In genomic region chr11:120642939-120643600, GRCm38 (mm10) we compare ENCODE assay signal across 8 mouse cellular contexts. TPM values are rescaled to one million over a fixed set of nuclear protein-coding genes. Genes with fewer than 3 reads are reported as not detected.
DNase-seq lines count a peak whose midpoint lies in the region; ATAC-seq lines count a peak whose summit lies in the region.

No protein-coding gene starts in this region.

- DNase-seq in lung, postnatal 36 days, result no peak
- peak; percentile 43 for DNase-seq in embryonic facial prominence, embryonic 11.5 days (ENCODE audit: low spot score)
- no peak for DNase-seq in midbrain, embryonic 11.5 days (ENCODE audit: low spot score, missing footprints)
- DNase-seq in ovary, postnatal 14 days (ENCODE audit: low spot score), result no peak
- DNase-seq in right cerebral cortex, adult 18-20 months, result no peak
- no peak for DNase-seq in gastrocnemius, postnatal 14 days

- H3K4me1 ChIP-seq in lung, embryonic 15.5 days, result peaks cover 21% of the 10 kb centered on the region
- peaks cover 3% of the 10 kb centered on the region; the same call in 1 of the 2 replicates for H3K4me1 ChIP-seq in embryonic facial prominence, embryonic 11.5 days (ENCODE audit: control insufficient read depth, insufficient read depth, low read length)
- peaks cover 22% of the 10 kb centered on the region for H3K4me1 ChIP-seq in hindbrain, embryonic 13.5 days (replicated peaks)
- H3K4me1 ChIP-seq in midbrain, embryonic 11.5 days (ENCODE audit: control insufficient read depth, insufficient read depth, low read length), result peaks cover 6% of the 10 kb centered on the region

- intact Hi-C loops in gastrocnemius, postnatal 14 days (cut with DNase I; ENCODE audit: low total_unique reads), result no loop called here

- H3K4me3 ChIP-seq in lung, embryonic 15.5 days, result peak overlapping the region; percentile 55
- peak overlapping the region; percentile 33 for H3K4me3 ChIP-seq in embryonic facial prominence, embryonic 11.5 days (ENCODE audit: low read depth, low read length)
- peak overlapping the region; percentile 47 for H3K4me3 ChIP-seq in hindbrain, embryonic 13.5 days
- peak overlapping the region; percentile 36 for H3K4me3 ChIP-seq in midbrain, embryonic 11.5 days (ENCODE audit: low read depth, low read length)

- no peaks in the 10 kb centered on the region for H3K9me3 ChIP-seq in lung, embryonic 15.5 days
- H3K9me3 ChIP-seq in embryonic facial prominence, embryonic 11.5 days (replicated peaks; ENCODE audit: control insufficient read depth, low read length), result no peaks in the 10 kb centered on the region
- H3K9me3 ChIP-seq in hindbrain, embryonic 13.5 days, result no peaks in the 10 kb centered on the region
- H3K9me3 ChIP-seq in midbrain, embryonic 11.5 days (ENCODE audit: control insufficient read depth, low read length), result no peaks in the 10 kb centered on the region

- H3K27me3 ChIP-seq in lung, embryonic 15.5 days, result peaks cover 21% of the 10 kb centered on the region
- peaks cover 5% of the 10 kb centered on the region; the same call in 1 of the 2 replicates for H3K27me3 ChIP-seq in embryonic facial prominence, embryonic 11.5 days (ENCODE audit: control insufficient read depth, insufficient read depth, low read length)
- H3K27me3 ChIP-seq in hindbrain, embryonic 13.5 days, result peaks cover 21% of the 10 kb centered on the region; the same call in 1 of the 2 replicates
- H3K27me3 ChIP-seq in midbrain, embryonic 11.5 days (ENCODE audit: control insufficient read depth, insufficient read depth, low read length), result 0 out of 2 replicates have a peak, but pooled peaks cover 3% of the 10 kb centered on the region

- H3K4me2 ChIP-seq in lung, embryonic 15.5 days, result peak overlapping the region; percentile 96
- peak overlapping the region; percentile 89 for H3K4me2 ChIP-seq in embryonic facial prominence, embryonic 11.5 days (ENCODE audit: low read depth, low read length)
- H3K4me2 ChIP-seq in hindbrain, embryonic 13.5 days, result peak overlapping the region; percentile 71
- H3K4me2 ChIP-seq in midbrain, embryonic 11.5 days, result peak overlapping the region; percentile 89

- H3K27ac ChIP-seq in lung, embryonic 15.5 days, result no peak overlapping the region
- H3K27ac ChIP-seq in embryonic facial prominence, embryonic 11.5 days (replicated peaks; ENCODE audit: low read depth, low read length), result no peak overlapping the region
- peak overlapping the region; percentile 49; the same call in 1 of the 2 replicates for H3K27ac ChIP-seq in hindbrain, embryonic 13.5 days
- no peak overlapping the region for H3K27ac ChIP-seq in midbrain, embryonic 11.5 days (ENCODE audit: low read depth, low read length)

- no peaks in the 10 kb centered on the region for H3K36me3 ChIP-seq in lung, embryonic 15.5 days
- H3K36me3 ChIP-seq in embryonic facial prominence, embryonic 11.5 days (replicated peaks; ENCODE audit: control insufficient read depth, insufficient read depth, low read depth, low read length), result no peaks in the 10 kb centered on the region
- H3K36me3 ChIP-seq in hindbrain, embryonic 13.5 days, result no peaks in the 10 kb centered on the region
- H3K36me3 ChIP-seq in midbrain, embryonic 11.5 days (ENCODE audit: control insufficient read depth, insufficient read depth, low read length), result no peaks in the 10 kb centered on the region

- H3K9ac ChIP-seq in lung, embryonic 15.5 days, result peak overlapping the region; percentile 54
- peak overlapping the region; percentile 54 for H3K9ac ChIP-seq in embryonic facial prominence, embryonic 11.5 days (replicated peaks; ENCODE audit: low read length)
- peak overlapping the region; percentile 74 for H3K9ac ChIP-seq in hindbrain, embryonic 13.5 days
- peak overlapping the region; percentile 79 for H3K9ac ChIP-seq in midbrain, embryonic 11.5 days (ENCODE audit: low read length)

- WGBS in lung, embryonic 15.5 days, result 1% methylated on average over 18 of the region's 18 CpGs
- 3% methylated on average over 18 of the region's 18 CpGs for WGBS in embryonic facial prominence, embryonic 11.5 days
- 2% methylated on average over 18 of the region's 18 CpGs for WGBS in hindbrain, embryonic 13.5 days
- WGBS in midbrain, embryonic 11.5 days, result 4% methylated on average over 18 of the region's 18 CpGs

- ATAC-seq in lung, embryonic 15.5 days (ENCODE audit: borderline replicate concordance, extremely low read depth, low FRiP score, low TSS enrichment), result peak; percentile 27; the same call in 1 of the 2 replicates
- peak; percentile 41 for ATAC-seq in embryonic facial prominence, embryonic 11.5 days (replicated peaks; ENCODE audit: insufficient number of reproducible peaks, low FRiP score, low TSS enrichment, low read depth)
- peak; percentile 80 for ATAC-seq in hindbrain, embryonic 13.5 days (ENCODE audit: low FRiP score)
- ATAC-seq in midbrain, embryonic 11.5 days (ENCODE audit: low FRiP score), result peak; percentile 64

RNA-seq across cellular contexts. Expression of gene Pycr1, which starts 0.5 kb away (rescaled TPM):
- polyA plus RNA-seq in lung, embryonic 15.5 days (2015; fragmentation: Nextera tagmentation; extraction: Ambion mirVana), result 25.4 and 27.2 TPM in 2 replicates
- polyA plus RNA-seq in embryonic facial prominence, embryonic 11.5 days (2014; fragmentation: Nextera tagmentation; extraction: Ambion mirVana), result 26.3 and 27.1 TPM in 2 replicates
- 22.9 and 23.3 TPM in 2 replicates for polyA plus RNA-seq in hindbrain, embryonic 13.5 days (2015; fragmentation: Nextera tagmentation; extraction: Ambion mirVana)
- polyA plus RNA-seq in midbrain, embryonic 11.5 days (2014; fragmentation: Nextera tagmentation; extraction: Ambion mirVana), result 32.4 and 32.8 TPM in 2 replicates
- total RNA-seq in gastrocnemius, postnatal 14 days (2021), result 10 to 100 TPM; 10.3 to 13.3 TPM

RNA-seq across cellular contexts. Expression of gene Myadml2, which starts 4.9 kb away (rescaled TPM):
- 0.55 and 1.3 TPM in 2 replicates for polyA plus RNA-seq in lung, embryonic 15.5 days (2015; fragmentation: Nextera tagmentation; extraction: Ambion mirVana)
- not detected in 2 replicates for polyA plus RNA-seq in embryonic facial prominence, embryonic 11.5 days (2014; fragmentation: Nextera tagmentation; extraction: Ambion mirVana)
- polyA plus RNA-seq in hindbrain, embryonic 13.5 days (2015; fragmentation: Nextera tagmentation; extraction: Ambion mirVana), result 0.36 and 0.77 TPM in 2 replicates
- 0.36 and 0.57 TPM in 2 replicates for polyA plus RNA-seq in midbrain, embryonic 11.5 days (2014; fragmentation: Nextera tagmentation; extraction: Ambion mirVana)
- total RNA-seq in gastrocnemius, postnatal 14 days (2021), result 100 to 1,000 TPM; 111 to 136 TPM

RNA-seq across cellular contexts. Expression of gene Mafg, which starts 9.7 kb away (rescaled TPM):
- 23.3 and 24.5 TPM in 2 replicates for polyA plus RNA-seq in lung, embryonic 15.5 days (2015; fragmentation: Nextera tagmentation; extraction: Ambion mirVana)
- 16.7 and 18.1 TPM in 2 replicates for polyA plus RNA-seq in embryonic facial prominence, embryonic 11.5 days (2014; fragmentation: Nextera tagmentation; extraction: Ambion mirVana)
- polyA plus RNA-seq in hindbrain, embryonic 13.5 days (2015; fragmentation: Nextera tagmentation; extraction: Ambion mirVana), result 27.5 and 30.8 TPM in 2 replicates
- polyA plus RNA-seq in midbrain, embryonic 11.5 days (2014; fragmentation: Nextera tagmentation; extraction: Ambion mirVana), result 18.0 and 19.7 TPM in 2 replicates
- total RNA-seq in gastrocnemius, postnatal 14 days (2021), result 10 to 100 TPM; 29.9 to 33.1 TPM

RNA-seq across cellular contexts. Expression of gene Notum, which starts 17.9 kb away (rescaled TPM):
- 4.1 and 4.3 TPM in 2 replicates for polyA plus RNA-seq in lung, embryonic 15.5 days (2015; fragmentation: Nextera tagmentation; extraction: Ambion mirVana)
- polyA plus RNA-seq in embryonic facial prominence, embryonic 11.5 days (2014; fragmentation: Nextera tagmentation; extraction: Ambion mirVana), result 2.5 and 3.2 TPM in 2 replicates
- polyA plus RNA-seq in hindbrain, embryonic 13.5 days (2015; fragmentation: Nextera tagmentation; extraction: Ambion mirVana), result 0.91 and 0.98 TPM in 2 replicates
- polyA plus RNA-seq in midbrain, embryonic 11.5 days (2014; fragmentation: Nextera tagmentation; extraction: Ambion mirVana), result 0.90 and 1.4 TPM in 2 replicates
- total RNA-seq in gastrocnemius, postnatal 14 days (2021), result under 1 TPM in 1 of 2 experiments, not detected in 1; 0.39 TPM

RNA-seq across cellular contexts. Expression of gene Sirt7, which starts 18.0 kb away (rescaled TPM):
- 32.6 and 34.3 TPM in 2 replicates for polyA plus RNA-seq in lung, embryonic 15.5 days (2015; fragmentation: Nextera tagmentation; extraction: Ambion mirVana)
- 20.7 and 20.8 TPM in 2 replicates for polyA plus RNA-seq in embryonic facial prominence, embryonic 11.5 days (2014; fragmentation: Nextera tagmentation; extraction: Ambion mirVana)
- polyA plus RNA-seq in hindbrain, embryonic 13.5 days (2015; fragmentation: Nextera tagmentation; extraction: Ambion mirVana), result 50.4 and 50.6 TPM in 2 replicates
- 29.5 and 33.2 TPM in 2 replicates for polyA plus RNA-seq in midbrain, embryonic 11.5 days (2014; fragmentation: Nextera tagmentation; extraction: Ambion mirVana)
- total RNA-seq in gastrocnemius, postnatal 14 days (2021), result 1 to 10 TPM; 5.2 to 5.4 TPM

Comparison
In these comparisons a context has a peak if more than half of its experiments do, and no peak if none do; other contexts are left out.
1. ATAC-seq: peak in every context shown above with its lines; median percentile 80 in hindbrain, embryonic 13.5 days; 64 in midbrain, embryonic 11.5 days; 41 in embryonic facial prominence, embryonic 11.5 days; 27 in lung, embryonic 15.5 days.